Mouse (Mus musculus) lung, embryonic 15.5 days (tissue): ENCODE measurements around the gene Rnf141. TPM values are rescaled to one million over a fixed set of nuclear protein-coding genes. Genes with fewer than 3 reads are reported as not detected.

ENCODE experiments used
- ATAC-seq: fragments of 200-750 bp; cut with Nextera tagmentation; 2 replicates; pipeline ENCODE4 v1.8.0; 2017; ENCODE audit warnings: moderate number of reproducible peaks, borderline replicate concordance; ENCODE audit not compliant: low FRiP score, low TSS enrichment; ENCODE audit errors: extremely low read depth
- H3K27ac ChIP-seq: fragments of 300-500 bp; sonication (generic); 2 replicates; pipeline ENCODE4 v1.5.1; 2015; ENCODE audit warnings: moderate library complexity, mild to moderate bottlenecking, inconsistent platforms
- H3K27me3 ChIP-seq: fragments of 300-500 bp; sonication (generic); 2 replicates; pipeline ENCODE4 v1.6.1; 2015; ENCODE audit warnings: inconsistent platforms
- H3K36me3 ChIP-seq: fragments of 300-500 bp; sonication (generic); 2 replicates; pipeline ENCODE4 v1.6.1; 2015; ENCODE audit warnings: inconsistent platforms
- H3K4me1 ChIP-seq: fragments of 300-500 bp; sonication (generic); 2 replicates; pipeline ENCODE4 v1.6.1; 2015; ENCODE audit warnings: inconsistent platforms
- H3K4me2 ChIP-seq: fragments of 300-500 bp; sonication (generic); 2 replicates; pipeline ENCODE4 v1.6.1; 2015; ENCODE audit warnings: inconsistent platforms, mild to moderate bottlenecking, moderate library complexity
- H3K4me3 ChIP-seq: fragments of 300-500 bp; sonication (generic); 2 replicates; pipeline ENCODE4 v1.5.1; 2015; ENCODE audit warnings: mild to moderate bottlenecking, inconsistent platforms
- H3K9ac ChIP-seq: fragments of 300-500 bp; sonication (generic); 2 replicates; pipeline ENCODE4 v1.6.1; 2015; ENCODE audit warnings: inconsistent platforms
- H3K9me3 ChIP-seq: fragments of 300-500 bp; sonication (generic); 2 replicates; pipeline ENCODE4 v1.6.1; 2016; ENCODE audit warnings: inconsistent platforms
- WGBS: fragments of 180-500 bp; shearing (Covaris S2); methylation state at CpG from one replicate; pipeline ENCODE4 v1.1.7; 2015; 5-methylcytosine and 5-hydroxymethylcytosine counted together
- polyA plus RNA-seq: library from polyadenylated mRNA; unstranded; fragments of >200 nt; fragmentation: Nextera tagmentation; extraction: Ambion mirVana; gene quantifications from 2 replicates; pipeline ENCODE4 v1.2.1, GENCODE M21; 2015

The Rnf141 gene
- polyA plus RNA-seq, 1 experiment from 2014 or later = 38.8 TPM

DNA sequence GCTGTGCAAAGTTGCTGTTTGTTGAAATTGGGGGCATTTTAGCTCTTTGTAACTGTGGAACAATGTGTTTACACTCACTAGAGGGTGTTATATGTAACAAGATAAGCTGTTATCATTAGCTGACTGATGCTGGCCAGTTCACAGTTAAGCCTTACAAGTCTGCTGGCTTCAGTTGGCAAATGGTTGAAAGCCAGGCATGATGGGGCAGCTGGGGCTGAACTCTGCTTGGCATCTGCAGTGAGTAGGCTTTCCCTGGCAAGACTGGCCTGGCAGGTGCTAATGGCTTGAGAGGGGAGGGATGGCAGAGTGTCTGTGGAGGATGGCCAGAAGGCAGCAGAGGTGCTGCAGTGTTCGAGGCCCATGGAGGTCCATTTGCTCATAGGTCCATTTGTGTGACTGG is 70.2 kb downstream of the Rnf141 start:
- H3K36me3 ChIP-seq = no peaks in the 10 kb centered on the region
- H3K27me3 ChIP-seq = peaks cover 10% of the 10 kb centered on the region; the same call in 1 of the 2 replicates
- no peak overlapping the region for H3K9ac ChIP-seq
- H3K4me1 ChIP-seq = peaks cover 17% of the 10 kb centered on the region
- 0 out of 2 replicates have a peak overlapping the region, but pooled peaks have one; percentile 18 for H3K4me2 ChIP-seq
- no peak for ATAC-seq
- no peaks in the 10 kb centered on the region for H3K9me3 ChIP-seq
- no peak overlapping the region for H3K4me3 ChIP-seq
- WGBS = 54% methylated on average over 1 of the region's 1 CpGs
- H3K27ac ChIP-seq = no peak overlapping the region

DNA sequence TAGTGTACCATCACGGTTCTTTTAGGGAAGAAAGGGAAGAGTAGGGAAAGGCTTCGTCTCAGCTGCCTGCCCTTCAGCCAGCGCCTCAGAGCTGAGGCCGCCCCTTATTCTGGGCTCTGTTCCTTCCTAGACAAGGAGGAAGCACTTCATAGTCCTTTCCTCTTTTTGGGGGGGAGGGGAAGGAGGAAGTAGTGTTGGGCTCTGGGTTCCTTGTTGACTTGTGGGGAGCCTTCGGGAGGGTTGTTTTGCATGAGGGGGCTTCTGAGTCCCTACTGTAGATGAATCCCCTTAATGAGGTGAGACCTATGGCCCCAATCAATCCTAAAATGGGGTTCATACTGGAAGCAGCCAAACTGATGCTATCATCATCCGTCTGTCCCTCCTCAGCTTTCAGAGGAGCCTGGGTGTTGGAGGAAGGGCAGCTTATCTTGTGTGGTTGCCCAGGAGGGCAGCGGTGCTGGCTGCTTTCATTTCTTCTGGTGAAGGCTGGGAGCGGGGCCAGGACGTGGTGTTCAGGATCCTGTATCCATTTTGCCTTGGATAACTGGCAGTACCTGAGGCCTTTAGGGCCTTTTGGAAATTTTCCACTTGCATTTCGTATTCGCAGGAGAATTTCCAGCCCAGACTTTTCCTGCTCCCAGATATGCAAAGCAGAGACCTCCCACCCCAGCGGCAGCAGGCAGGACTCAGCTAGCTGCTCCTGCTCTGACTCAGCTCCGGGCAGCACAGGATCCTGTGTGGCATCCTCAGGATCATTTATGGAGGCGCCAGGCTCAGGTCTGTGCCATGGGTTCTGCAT is 70.9 kb downstream of the Rnf141 start:
- WGBS = 24% methylated on average over 14 of the region's 14 CpGs
- Histone ChIP-seq H3K9me3 (no peaks in the 10 kb centered on the region), H3K27me3 (peaks cover 17% of the 10 kb centered on the region), H3K4me3 (no peak overlapping the region), H3K27ac (peak overlapping the region; percentile 57), H3K9ac (no peak overlapping the region), H3K36me3 (no peaks in the 10 kb centered on the region), H3K4me2 (peak overlapping the region; percentile 18; the same call in 1 of the 2 replicates), H3K4me1 (peaks cover 24% of the 10 kb centered on the region)
- no peak; the same call in 1 of the 2 replicates for ATAC-seq

DNA sequence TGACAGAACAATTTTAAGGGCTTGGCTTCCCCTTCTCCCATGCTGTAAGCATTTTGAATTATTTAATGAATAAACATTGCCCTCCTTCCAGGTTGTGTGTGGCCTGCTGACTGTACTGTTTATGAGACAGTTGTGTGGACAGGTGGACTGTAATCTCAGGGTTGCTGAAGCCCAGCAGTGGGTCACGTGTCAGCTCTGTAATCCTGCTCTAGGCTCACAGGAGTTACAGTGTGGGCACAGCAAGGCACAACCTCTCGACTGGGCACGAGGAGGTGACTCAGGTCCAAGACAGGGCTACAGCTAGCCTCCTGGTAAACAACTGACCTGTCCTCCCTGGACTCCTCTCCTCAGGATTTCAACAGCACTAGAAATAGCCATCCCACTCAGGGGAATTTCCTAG is 71.9 kb downstream of the Rnf141 start:
- ATAC-seq = no peak
- 76% methylated on average over 3 of the region's 3 CpGs for WGBS
- Histone ChIP-seq H3K27me3 (peaks cover 22% of the 10 kb centered on the region), H3K4me1 (peaks cover 25% of the 10 kb centered on the region), H3K9ac (no peak overlapping the region), H3K4me2 (no peak overlapping the region), H3K27ac (no peak overlapping the region), H3K4me3 (no peak overlapping the region), H3K36me3 (no peaks in the 10 kb centered on the region), H3K9me3 (no peaks in the 10 kb centered on the region)

DNA sequence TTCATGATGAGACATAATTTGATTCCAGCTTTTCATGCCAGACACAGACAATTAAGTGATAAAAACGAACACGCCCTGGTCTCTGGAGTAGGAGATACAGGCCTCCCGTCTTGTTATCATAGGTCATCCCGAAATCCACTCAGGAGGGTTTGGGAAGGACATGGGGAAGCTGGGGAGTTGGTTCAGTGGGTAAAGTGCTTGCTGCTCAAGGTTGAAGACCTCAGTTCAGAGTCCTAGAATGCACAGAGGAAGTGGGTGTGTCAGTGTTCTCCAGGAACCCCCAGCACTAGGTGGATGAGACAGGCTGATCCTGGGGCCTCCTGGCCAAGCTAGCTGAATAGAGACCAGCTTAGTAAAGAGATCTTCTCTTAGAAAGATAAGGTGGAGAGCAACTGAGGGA is 73.3 kb downstream of the Rnf141 start:
- Histone ChIP-seq H3K4me1 (peaks cover 25% of the 10 kb centered on the region), H3K4me2 (no peak overlapping the region), H3K9ac (no peak overlapping the region), H3K27ac (no peak overlapping the region), H3K9me3 (no peaks in the 10 kb centered on the region), H3K36me3 (no peaks in the 10 kb centered on the region), H3K27me3 (peaks cover 22% of the 10 kb centered on the region), H3K4me3 (no peak overlapping the region)
- WGBS = 82% methylated on average over 4 of the region's 4 CpGs
- no peak for ATAC-seq

DNA sequence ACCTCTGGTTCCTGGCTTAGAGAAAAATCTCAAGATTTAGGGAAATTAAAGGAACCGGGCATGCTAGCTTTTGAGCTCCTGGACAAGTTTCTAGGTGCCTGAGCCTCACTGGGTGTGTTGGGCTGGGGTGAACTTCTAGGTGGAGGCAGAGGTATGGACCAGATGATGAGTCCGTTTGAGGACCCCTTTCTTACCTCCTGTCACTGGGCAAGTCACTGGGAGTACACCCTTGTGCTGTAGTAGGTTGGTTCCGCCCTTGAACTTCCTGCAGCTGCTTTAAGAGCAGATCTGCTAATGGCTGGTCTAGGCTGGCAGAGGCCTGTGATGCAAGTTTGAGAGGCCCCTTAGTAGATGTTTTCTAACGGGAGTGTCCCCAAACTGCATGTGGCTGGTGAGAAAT is 75.2 kb downstream of the Rnf141 start:
- peak overlapping the region; percentile 98 for H3K4me2 ChIP-seq
- H3K9ac ChIP-seq = peak overlapping the region; percentile 66
- H3K36me3 ChIP-seq = no peaks in the 10 kb centered on the region
- peak overlapping the region; percentile 55 for H3K4me3 ChIP-seq
- peaks cover 24% of the 10 kb centered on the region for H3K4me1 ChIP-seq
- H3K27ac ChIP-seq = peak overlapping the region; percentile 15; the same call in 1 of the 2 replicates
- no peaks in the 10 kb centered on the region for H3K9me3 ChIP-seq
- 42% methylated on average over 4 of the region's 4 CpGs for WGBS
- peaks cover 22% of the 10 kb centered on the region for H3K27me3 ChIP-seq
- ATAC-seq = no peak

DNA sequence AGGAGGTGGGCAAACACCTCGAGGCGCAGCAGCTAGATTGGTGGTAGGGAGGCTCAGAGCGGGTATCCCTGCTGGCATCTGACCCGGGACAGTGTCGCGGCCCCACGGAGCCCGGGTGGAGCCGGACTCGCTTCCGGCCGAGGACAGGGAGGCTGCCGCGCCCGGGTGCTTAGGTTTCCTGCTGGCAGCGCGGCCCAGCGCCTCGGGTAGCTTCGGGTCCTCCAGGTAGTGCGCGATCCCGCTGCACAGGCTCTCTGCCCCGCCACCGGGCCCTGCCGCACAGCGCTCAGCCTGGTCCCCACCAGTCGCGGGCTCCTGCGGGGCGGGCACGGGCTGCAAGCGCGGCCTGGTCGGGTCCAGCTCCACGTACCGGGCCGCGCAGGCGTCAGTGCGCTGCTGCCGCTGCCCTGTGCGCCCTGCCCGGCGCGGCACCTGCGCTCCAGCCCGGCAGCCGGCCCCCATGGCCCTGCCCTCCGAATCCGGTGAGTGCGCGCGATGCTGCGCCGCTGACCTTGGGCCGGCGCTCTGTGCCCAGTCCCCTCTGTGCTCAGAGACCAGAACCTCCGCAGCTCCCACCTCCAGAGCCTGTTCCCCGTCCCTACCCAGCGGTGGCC is 75.7 kb downstream of the Rnf141 start:
- peaks cover 18% of the 10 kb centered on the region for H3K4me1 ChIP-seq
- no peaks in the 10 kb centered on the region for H3K36me3 ChIP-seq
- no peaks in the 10 kb centered on the region for H3K9me3 ChIP-seq
- H3K4me3 ChIP-seq = peak overlapping the region; percentile 55
- peak overlapping the region; percentile 66 for H3K9ac ChIP-seq
- 5% methylated on average over 55 of the region's 61 CpGs for WGBS
- H3K27me3 ChIP-seq = peaks cover 22% of the 10 kb centered on the region
- peak; percentile 68 for ATAC-seq
- H3K27ac ChIP-seq = peak overlapping the region; percentile 15; the same call in 1 of the 2 replicates
- H3K4me2 ChIP-seq = peak overlapping the region; percentile 98

DNA sequence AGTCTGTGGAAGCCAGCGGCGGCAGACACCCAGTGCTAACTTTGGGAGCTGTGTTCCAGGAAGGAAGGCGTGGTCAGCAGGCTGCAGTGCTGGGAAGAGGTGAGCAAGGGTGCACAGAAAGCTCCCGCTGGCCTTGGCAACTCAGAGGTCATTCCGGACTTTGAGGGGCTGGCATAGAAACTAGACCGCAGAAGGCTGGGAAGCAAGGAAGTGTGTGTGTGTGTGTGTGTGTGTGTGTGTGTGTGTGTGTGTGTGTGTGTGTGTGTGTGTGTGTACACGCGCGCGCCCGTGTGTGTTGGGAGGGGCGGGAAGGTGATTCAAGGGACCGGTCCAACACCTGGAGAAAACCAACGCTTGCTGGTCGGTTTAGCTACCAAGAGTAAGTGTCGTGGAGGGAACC is 76.3 kb downstream of the Rnf141 start, which contains the start of gene Ampd3:
Gene Ampd3 (plus strand): TSS at position 206 of the 400 bp plus-strand sequence.
- Histone ChIP-seq H3K27ac (peak within 1 kb of the TSS; percentile 15; the same call in 1 of the 2 replicates), H3K4me1 (peaks cover 13% of the 10 kb centered on the region), H3K9me3 (no peaks in the 10 kb centered on the region), H3K36me3 (no peaks in the 10 kb centered on the region), H3K9ac (peak within 1 kb of the TSS; percentile 66), H3K27me3 (peaks cover 22% of the 10 kb centered on the region), H3K4me2 (peak within 1 kb of the TSS; percentile 98), H3K4me3 (peak within 1 kb of the TSS; percentile 55)
- 32% methylated on average over 14 of the region's 16 CpGs for WGBS
- no peak for ATAC-seq

DNA sequence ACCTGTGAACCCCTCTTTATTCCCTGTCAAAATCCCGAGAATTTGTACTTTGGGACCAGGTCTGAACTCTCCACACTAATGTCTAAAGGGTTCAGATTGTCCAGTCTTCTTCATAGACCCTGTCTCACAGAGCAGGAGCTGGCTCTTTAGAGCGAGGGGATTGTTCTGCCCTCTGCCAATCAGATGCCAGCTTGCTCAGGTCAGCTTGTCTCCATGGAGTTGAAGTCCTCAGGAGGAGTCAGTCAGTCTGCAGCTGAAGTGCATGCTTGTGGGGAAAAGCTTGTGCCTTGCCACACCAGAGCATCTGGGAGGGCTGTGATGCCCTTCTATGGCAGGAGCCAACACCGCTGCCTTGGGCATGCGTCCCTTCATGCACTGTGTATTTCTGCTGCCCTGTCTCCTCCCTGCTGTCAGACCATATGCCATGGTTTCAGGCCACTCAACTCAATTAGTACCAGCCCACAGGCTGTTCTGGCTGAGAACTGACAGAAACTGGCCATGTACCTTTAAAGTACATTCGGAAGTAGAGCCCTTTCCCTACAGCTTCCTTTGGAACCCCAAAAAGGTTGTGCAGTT is 81.6 kb downstream of the Rnf141 start:
- WGBS = 77% methylated on average over 5 of the region's 5 CpGs
- ATAC-seq = no peak

DNA sequence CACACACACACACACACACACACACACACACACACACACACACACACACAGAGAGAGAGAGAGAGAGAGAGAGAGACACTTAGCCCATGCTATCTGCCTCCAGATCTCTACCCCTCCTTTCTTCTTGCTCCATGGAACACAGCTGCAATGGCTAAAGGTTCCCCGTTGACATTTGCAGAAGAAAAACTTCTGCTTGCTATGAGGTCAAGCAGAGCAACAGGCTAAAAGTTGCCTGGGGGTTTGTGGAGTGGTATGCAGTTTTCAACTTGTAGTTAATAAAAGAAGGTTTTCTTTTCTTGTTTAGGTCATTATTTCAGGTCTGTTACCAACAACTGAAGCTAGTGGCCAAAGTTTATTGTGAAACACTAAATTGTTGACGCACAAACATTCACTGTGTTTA is 87.8 kb downstream of the Rnf141 start:
- no peak for ATAC-seq
- 48% methylated on average over 2 of the region's 2 CpGs for WGBS
- Histone ChIP-seq H3K9ac (no peak overlapping the region), H3K27ac (no peak overlapping the region), H3K4me2 (no peak overlapping the region), H3K4me1 (no peaks in the 10 kb centered on the region), H3K4me3 (no peak overlapping the region), H3K36me3 (no peaks in the 10 kb centered on the region), H3K9me3 (no peaks in the 10 kb centered on the region), H3K27me3 (no peaks in the 10 kb centered on the region)

More for the DNA sequence above, 81.6 kb downstream of the Rnf141 start:
- H3K9ac ChIP-seq = no peak overlapping the region
- no peak overlapping the region for H3K4me3 ChIP-seq
- no peak overlapping the region for H3K27ac ChIP-seq
- no peaks in the 10 kb centered on the region for H3K36me3 ChIP-seq
- H3K27me3 ChIP-seq = peaks cover 2% of the 10 kb centered on the region
- no peaks in the 10 kb centered on the region for H3K4me1 ChIP-seq
- H3K9me3 ChIP-seq = no peaks in the 10 kb centered on the region
- no peak overlapping the region for H3K4me2 ChIP-seq

DNA sequence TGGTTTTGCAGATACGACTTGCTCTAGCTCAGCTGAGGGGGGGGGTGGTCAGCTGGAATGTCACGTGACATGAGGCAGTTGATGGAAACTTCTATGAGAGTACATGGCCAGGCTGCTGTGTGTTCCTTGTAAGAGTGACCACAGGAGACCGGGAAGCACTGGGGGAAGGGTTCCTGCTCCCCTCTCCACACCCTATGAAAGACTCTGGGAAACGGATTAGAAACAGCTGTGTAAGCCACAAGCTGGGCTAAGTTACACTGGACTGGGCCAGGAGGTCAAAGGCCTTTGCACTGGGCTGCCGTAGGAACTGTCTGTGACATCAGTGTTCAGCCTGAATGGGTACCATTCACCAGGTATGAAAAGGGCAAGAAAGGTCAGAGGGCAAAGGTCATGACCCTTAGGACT is 90.3 kb downstream of the Rnf141 start:
- Histone ChIP-seq H3K4me3 (no peak overlapping the region), H3K9me3 (no peaks in the 10 kb centered on the region), H3K27me3 (no peaks in the 10 kb centered on the region), H3K9ac (no peak overlapping the region), H3K27ac (no peak overlapping the region), H3K4me2 (no peak overlapping the region), H3K4me1 (no peaks in the 10 kb centered on the region), H3K36me3 (no peaks in the 10 kb centered on the region)
- ATAC-seq = no peak
- WGBS = 42% methylated on average over 5 of the region's 5 CpGs

DNA sequence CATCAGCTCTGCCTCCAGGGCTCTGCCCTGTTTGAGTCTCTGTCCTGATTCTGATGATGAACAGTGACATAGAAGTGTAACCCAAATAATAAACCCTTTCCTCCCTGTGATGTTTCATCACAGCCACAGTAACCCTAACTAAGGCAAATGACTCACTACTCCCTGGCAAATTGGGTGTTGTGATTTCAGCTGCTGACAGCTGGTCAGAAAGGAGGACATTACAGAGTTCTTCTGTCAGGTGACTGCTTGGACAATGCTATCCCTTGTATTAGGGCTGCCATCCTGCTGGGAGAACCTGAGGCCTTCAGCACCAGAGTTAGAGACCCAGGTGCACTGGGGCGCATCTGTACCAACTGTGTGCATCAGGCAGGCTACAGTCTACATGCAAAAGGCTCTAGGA is 90.9 kb downstream of the Rnf141 start:
- 84% methylated on average over 1 of the region's 1 CpGs for WGBS
- Histone ChIP-seq H3K4me1 (no peaks in the 10 kb centered on the region), H3K9ac (no peak overlapping the region), H3K4me3 (no peak overlapping the region), H3K9me3 (no peaks in the 10 kb centered on the region), H3K36me3 (no peaks in the 10 kb centered on the region), H3K27me3 (no peaks in the 10 kb centered on the region), H3K27ac (no peak overlapping the region), H3K4me2 (no peak overlapping the region)
- no peak for ATAC-seq

DNA sequence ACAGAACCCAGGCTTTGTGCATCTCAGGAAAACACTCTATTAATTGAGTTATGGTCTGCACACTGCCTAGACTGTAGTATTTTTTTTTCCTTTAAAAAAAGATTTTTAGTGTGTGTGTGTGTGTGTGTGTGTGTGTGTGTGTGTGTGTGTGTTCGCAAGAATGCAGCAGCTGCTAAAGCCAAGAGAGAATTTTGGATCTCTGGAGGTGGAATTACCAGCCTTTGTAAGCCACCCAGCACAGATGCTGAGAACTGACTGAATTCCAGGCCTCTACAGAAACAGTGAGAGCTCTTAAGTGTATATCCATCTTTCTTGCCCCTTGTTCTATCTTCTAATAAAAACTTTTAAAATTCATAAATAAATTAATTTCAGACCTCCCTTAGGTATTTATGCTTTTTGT is 92.6 kb downstream of the Rnf141 start:
- no peak overlapping the region for H3K4me2 ChIP-seq
- H3K27ac ChIP-seq = no peak overlapping the region
- no peak overlapping the region for H3K9ac ChIP-seq
- no peaks in the 10 kb centered on the region for H3K36me3 ChIP-seq
- WGBS = 69% methylated on average over 1 of the region's 1 CpGs
- H3K27me3 ChIP-seq = no peaks in the 10 kb centered on the region
- no peaks in the 10 kb centered on the region for H3K4me1 ChIP-seq
- H3K9me3 ChIP-seq = no peaks in the 10 kb centered on the region
- ATAC-seq = no peak
- H3K4me3 ChIP-seq = no peak overlapping the region
